Mouse (Mus musculus) CH12.LX (cell line): ENCODE data around the gene Pmpca.

ENCODE experiments used
- CHD2 ChIP-seq: IDR thresholded peaks from 2 replicates; pipeline ENCODE4 v1.6.1; 2011; ENCODE audit warnings: low read length, improper control_type of control experiment
- CTCF ChIP-seq, 2 experiments: IDR thresholded peaks in 1 of 2; conservative IDR thresholded peaks in 1 of 2; 2 replicates each; pipeline ENCODE4 v1.5.1; 2011 to 2012; ENCODE audit warnings: low read depth in 2 of 2, low read length in 2 of 2, improper control_type of control experiment in 1 of 2, inconsistent platforms in 1 of 2, mild to moderate bottlenecking in 1 of 2, moderate library complexity in 1 of 2
- E2F4 ChIP-seq: IDR thresholded peaks from 2 replicates; pipeline ENCODE4 v1.6.1; 2011; ENCODE audit warnings: low read depth, low read length, improper control_type of control experiment; ENCODE audit not compliant: insufficient replicate concordance
- EP300 ChIP-seq: IDR thresholded peaks from 2 replicates; pipeline ENCODE4 v1.6.1; 2011; ENCODE audit warnings: low read length, improper control_type of control experiment
- MAX ChIP-seq: IDR thresholded peaks from 2 replicates; pipeline ENCODE4 v1.6.1; 2011; ENCODE audit warnings: low read length, improper control_type of control experiment
- POLR2A ChIP-seq: IDR thresholded peaks from 2 replicates; pipeline ENCODE4 v1.6.1; 2011; ENCODE audit warnings: low read depth, mild to moderate bottlenecking, improper control_type of control experiment, low read length
- POLR2AphosphoS2 ChIP-seq: IDR thresholded peaks from 2 replicates; pipeline ENCODE4 v1.6.1; 2011; ENCODE audit warnings: low read depth, low read length, improper control_type of control experiment
- UBTF ChIP-seq: IDR thresholded peaks from 2 replicates; pipeline ENCODE4 v1.6.1; 2012; ENCODE audit warnings: low read depth, mild to moderate bottlenecking, inconsistent platforms, low read length, improper control_type of control experiment, moderate library complexity
- ZC3H11A ChIP-seq: IDR thresholded peaks from 2 replicates; pipeline ENCODE4 v1.6.1; 2012; ENCODE audit warnings: low read depth, mild to moderate bottlenecking, inconsistent platforms, low read length, improper control_type of control experiment

GRCm38 (mm10) chr2:26390954-26391353 lies 1.8 kb downstream of the Pmpca start:
- TF ChIP-seq EP300 (no peak), POLR2A (no peak), MAX (no peak), CTCF (conservative IDR thresholded peaks at IDR 0.05 in 1 of 2, IDR thresholded peaks at IDR 0.05 in 1 of 2; ENCODE audit: low read depth in 2 of 2, low read length in 2 of 2) (no peak), E2F4 (no peak), POLR2AphosphoS2 (no peak), ZC3H11A (no peak), UBTF (no peak), CHD2 (no peak)
